Mouse (Mus musculus) limb, embryonic 15.5 days (tissue): ENCODE results near the gene Retsat. TPM values are rescaled to one million over a fixed set of nuclear protein-coding genes. Genes with fewer than 3 reads are reported as not detected.

Experiments used
- ATAC-seq: fragments of 200-750 bp; cut with Nextera tagmentation; 2 replicates; pipeline ENCODE4 v1.8.0; 2017; ENCODE audit warnings: low read depth, moderate TSS enrichment; ENCODE audit not compliant: insufficient number of reproducible peaks, low FRiP score, low TSS enrichment
- H3K27ac ChIP-seq: fragments of 300-500 bp; sonication (generic); 2 replicates; pipeline ENCODE4 v1.5.1; 2015; ENCODE audit warnings: moderate library complexity, mild to moderate bottlenecking, inconsistent platforms
- H3K27me3 ChIP-seq: fragments of 300-500 bp; sonication (generic); 2 replicates; pipeline ENCODE4 v1.6.1; 2015; ENCODE audit warnings: inconsistent platforms
- H3K36me3 ChIP-seq: fragments of 300-500 bp; sonication (generic); 2 replicates; pipeline ENCODE4 v1.6.1; 2015; ENCODE audit warnings: inconsistent platforms
- H3K4me1 ChIP-seq: fragments of 300-500 bp; sonication (generic); 2 replicates; pipeline ENCODE4 v1.6.1; 2015; ENCODE audit warnings: inconsistent platforms
- H3K4me2 ChIP-seq: fragments of 300-500 bp; sonication (generic); 2 replicates; pipeline ENCODE4 v1.6.1; 2015; ENCODE audit warnings: mild to moderate bottlenecking, inconsistent platforms
- H3K4me3 ChIP-seq: fragments of 300-500 bp; sonication (generic); 2 replicates; pipeline ENCODE4 v1.5.1; 2015; ENCODE audit warnings: mild to moderate bottlenecking, inconsistent platforms
- H3K9ac ChIP-seq: fragments of 300-500 bp; sonication (generic); 2 replicates; pipeline ENCODE4 v1.6.1; 2015; ENCODE audit warnings: inconsistent platforms
- H3K9me3 ChIP-seq: fragments of 300-500 bp; sonication (generic); 2 replicates; pipeline ENCODE4 v1.6.1; 2016; ENCODE audit warnings: inconsistent platforms
- WGBS: fragments of 180-500 bp; shearing (Covaris S2); methylation state at CpG from one replicate; pipeline ENCODE4 v1.1.7; 2015; 5-methylcytosine and 5-hydroxymethylcytosine counted together
- polyA plus RNA-seq: library from polyadenylated mRNA; unstranded; fragments of >200 nt; fragmentation: Nextera tagmentation; extraction: Ambion mirVana; gene quantifications from 2 replicates; pipeline ENCODE4 v1.2.1, GENCODE M21; 2015

Gene Retsat
- polyA plus RNA-seq, result 16.3 and 17.3 TPM in 2 replicates

- WGBS, result under 1% methylated on average over 38 of the region's 38 CpGs
Observed at GRCm38 (mm10) chr6:72597956-72598753, at the start of gene Retsat, which contains the start of gene Elmod3. TSS of gene Retsat (plus strand) at chr6:72598475. TSS of gene Elmod3 (minus strand) at chr6:72598413.

GRCm38 (mm10) chr6:72549041-72549580 is 49.2 kb upstream of the Retsat start:
- Histone ChIP-seq H3K9me3 (no peaks in the 10 kb centered on the region), H3K36me3 (no peaks in the 10 kb centered on the region), H3K9ac (no peak overlapping the region), H3K4me1 (peaks cover 42% of the 10 kb centered on the region), H3K27me3 (no peaks in the 10 kb centered on the region), H3K27ac (peak overlapping the region; percentile 59), H3K4me3 (no peak overlapping the region), H3K4me2 (peak overlapping the region; percentile 15; the same call in 1 of the 2 replicates)
- ATAC-seq, result peak; percentile 21; the same call in 1 of the 2 replicates
- WGBS, result 49% methylated on average over 9 of the region's 9 CpGs

More at GRCm38 (mm10) chr6:72597956-72598753, at the start of gene Retsat, which contains the start of gene Elmod3:
- Histone ChIP-seq H3K36me3 (peaks cover 7% of the 10 kb centered on the region; the same call in 1 of the 2 replicates), H3K4me3 (peak within 1 kb of the TSS; percentile 69), H3K9me3 (no peaks in the 10 kb centered on the region), H3K27ac (peak within 1 kb of the TSS; percentile 92), H3K27me3 (no peaks in the 10 kb centered on the region), H3K9ac (peak within 1 kb of the TSS; percentile 68), H3K4me2 (peak within 1 kb of the TSS; percentile 76), H3K4me1 (peaks cover 26% of the 10 kb centered on the region)
- ATAC-seq, result peak; percentile 87

GRCm38 (mm10) chr6:72550025-72550424 is 48.2 kb upstream of the Retsat start:
- 57% methylated on average over 6 of the region's 6 CpGs for WGBS

GRCm38 (mm10) chr6:72550503-72551100 is 47.7 kb upstream of the Retsat start:
- WGBS, result 84% methylated on average over 10 of the region's 10 CpGs
- H3K36me3 ChIP-seq, result no peaks in the 10 kb centered on the region
- H3K4me2 ChIP-seq, result no peak overlapping the region
- H3K9me3 ChIP-seq, result no peaks in the 10 kb centered on the region
- no peak overlapping the region for H3K9ac ChIP-seq
- no peak for ATAC-seq
- H3K27ac ChIP-seq, result no peak overlapping the region
- H3K27me3 ChIP-seq, result no peaks in the 10 kb centered on the region
- H3K4me3 ChIP-seq, result no peak overlapping the region
- H3K4me1 ChIP-seq, result peaks cover 30% of the 10 kb centered on the region

More at GRCm38 (mm10) chr6:72550025-72550424, 48.2 kb upstream of the Retsat start:
- Histone ChIP-seq H3K9me3 (no peaks in the 10 kb centered on the region), H3K4me3 (no peak overlapping the region), H3K4me2 (peak overlapping the region; percentile 15; the same call in 1 of the 2 replicates), H3K9ac (no peak overlapping the region), H3K4me1 (peaks cover 35% of the 10 kb centered on the region), H3K27me3 (no peaks in the 10 kb centered on the region), H3K36me3 (no peaks in the 10 kb centered on the region), H3K27ac (peak overlapping the region; percentile 59; the same call in 1 of the 2 replicates)
- ATAC-seq, result no peak

GRCm38 (mm10) chr6:72552171-72553078 is 45.9 kb upstream of the Retsat start:
- Histone ChIP-seq H3K4me3 (peak overlapping the region; percentile 44), H3K9me3 (no peaks in the 10 kb centered on the region), H3K27ac (peak overlapping the region; percentile 83)

GRCm38 (mm10) chr6:72553079-72553412 is 45.2 kb upstream of the Retsat start:
- H3K9me3 ChIP-seq, result no peaks in the 10 kb centered on the region
- WGBS, result 9% methylated on average over 8 of the region's 8 CpGs
- peak overlapping the region; percentile 83 for H3K27ac ChIP-seq
- no peaks in the 10 kb centered on the region for H3K27me3 ChIP-seq
- no peak for ATAC-seq
- peak overlapping the region; percentile 44 for H3K4me3 ChIP-seq
- peak overlapping the region; percentile 21; the same call in 1 of the 2 replicates for H3K9ac ChIP-seq
- no peaks in the 10 kb centered on the region for H3K36me3 ChIP-seq
- H3K4me1 ChIP-seq, result peaks cover 30% of the 10 kb centered on the region
- H3K4me2 ChIP-seq, result peak overlapping the region; percentile 61

More at GRCm38 (mm10) chr6:72552171-72553078, 45.9 kb upstream of the Retsat start:
- H3K27me3 ChIP-seq, result no peaks in the 10 kb centered on the region
- 8% methylated on average over 27 of the region's 27 CpGs for WGBS
- H3K4me1 ChIP-seq, result peaks cover 30% of the 10 kb centered on the region
- no peaks in the 10 kb centered on the region for H3K36me3 ChIP-seq
- H3K4me2 ChIP-seq, result peak overlapping the region; percentile 61
- peak overlapping the region; percentile 21; the same call in 1 of the 2 replicates for H3K9ac ChIP-seq
- peak; percentile 79 for ATAC-seq

- peaks cover 13% of the 10 kb centered on the region for H3K4me1 ChIP-seq
- no peak overlapping the region for H3K4me2 ChIP-seq
- no peak overlapping the region for H3K4me3 ChIP-seq
- ATAC-seq, result no peak
- WGBS, result 61% methylated on average over 8 of the region's 8 CpGs
- H3K9ac ChIP-seq, result no peak overlapping the region
- H3K27ac ChIP-seq, result no peak overlapping the region
- no peaks in the 10 kb centered on the region for H3K36me3 ChIP-seq
- no peaks in the 10 kb centered on the region for H3K9me3 ChIP-seq
- no peaks in the 10 kb centered on the region for H3K27me3 ChIP-seq
Observed at GRCm38 (mm10) chr6:72560801-72561200, 37.5 kb upstream of the Retsat start.

- Histone ChIP-seq H3K4me2 (no peak overlapping the region), H3K27me3 (no peaks in the 10 kb centered on the region), H3K27ac (peak overlapping the region; percentile 18; the same call in 1 of the 2 replicates), H3K4me3 (no peak overlapping the region), H3K9ac (no peak overlapping the region), H3K36me3 (no peaks in the 10 kb centered on the region), H3K4me1 (peaks cover 19% of the 10 kb centered on the region), H3K9me3 (no peaks in the 10 kb centered on the region)
- WGBS, result 51% methylated on average over 6 of the region's 6 CpGs
- no peak for ATAC-seq
Observed at GRCm38 (mm10) chr6:72562486-72562885, 35.8 kb upstream of the Retsat start.

- no peak overlapping the region for H3K9ac ChIP-seq
- no peaks in the 10 kb centered on the region for H3K9me3 ChIP-seq
- no peak overlapping the region for H3K4me2 ChIP-seq
- peak overlapping the region; percentile 18 for H3K27ac ChIP-seq
- peaks cover 19% of the 10 kb centered on the region for H3K4me1 ChIP-seq
- H3K27me3 ChIP-seq, result no peaks in the 10 kb centered on the region
- no peak for ATAC-seq
- no peak overlapping the region for H3K4me3 ChIP-seq
- WGBS, result 41% methylated on average over 5 of the region's 5 CpGs
- no peaks in the 10 kb centered on the region for H3K36me3 ChIP-seq
Observed at GRCm38 (mm10) chr6:72562894-72563293, 35.4 kb upstream of the Retsat start.

- H3K4me2 ChIP-seq, result no peak overlapping the region
- H3K9ac ChIP-seq, result no peak overlapping the region
- no peak overlapping the region for H3K4me3 ChIP-seq
- no peaks in the 10 kb centered on the region for H3K27me3 ChIP-seq
- peaks cover 19% of the 10 kb centered on the region for H3K4me1 ChIP-seq
- H3K27ac ChIP-seq, result no peak overlapping the region
- H3K36me3 ChIP-seq, result peaks cover 11% of the 10 kb centered on the region; the same call in 1 of the 2 replicates
- 75% methylated on average over 7 of the region's 7 CpGs for WGBS
- no peak for ATAC-seq
- no peaks in the 10 kb centered on the region for H3K9me3 ChIP-seq
Observed at GRCm38 (mm10) chr6:72565506-72565905, 32.8 kb upstream of the Retsat start.

- Histone ChIP-seq H3K4me3 (no peak overlapping the region), H3K27ac (no peak overlapping the region), H3K4me1 (peaks cover 19% of the 10 kb centered on the region), H3K36me3 (peaks cover 11% of the 10 kb centered on the region; the same call in 1 of the 2 replicates), H3K27me3 (no peaks in the 10 kb centered on the region), H3K9ac (no peak overlapping the region), H3K4me2 (no peak overlapping the region), H3K9me3 (no peaks in the 10 kb centered on the region)
- peak; percentile 59 for ATAC-seq
- 3% methylated on average over 4 of the region's 4 CpGs for WGBS
Observed at GRCm38 (mm10) chr6:72566044-72566443, 32.2 kb upstream of the Retsat start.
